Mouse (Mus musculus): ENCODE data around the gene Foxn3. TPM values are rescaled to one million over a fixed set of nuclear protein-coding genes. Genes with fewer than 3 reads are reported as not detected.

The Foxn3 gene
- polyA plus RNA-seq, 1 experiment from 2014 or later, result 81.4 TPM

DNA sequence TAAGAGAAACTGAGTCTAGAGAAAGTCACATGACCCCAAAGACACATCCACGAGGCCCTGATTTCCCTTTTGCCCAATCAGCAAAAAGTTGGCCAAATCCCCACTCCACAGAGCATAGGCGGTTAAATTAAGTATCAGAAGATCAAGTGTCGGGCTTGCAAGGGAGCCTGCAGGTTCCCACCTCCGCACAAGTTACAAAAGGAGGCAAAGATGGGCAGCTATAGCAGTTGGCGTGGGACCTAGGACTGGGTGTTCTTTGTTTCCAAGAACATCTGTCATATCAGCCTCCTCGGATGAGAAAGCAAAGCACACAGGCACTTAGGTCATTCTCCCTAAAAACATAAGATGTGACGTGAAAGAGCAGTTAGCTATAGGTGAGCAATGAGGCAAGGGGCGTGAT lies 308.9 kb downstream of the Foxn3 start:
- DNase-seq (no peak), ATAC-seq (ENCODE audit: low FRiP score, low TSS enrichment) (no peak)
- WGBS, result 91% methylated on average over 8 of the region's 8 CpGs
- Histone ChIP-seq H3K4me3 (replicated peaks; ENCODE audit: low read depth, low read length) (no peak overlapping the region), H3K27me3 (ENCODE audit: control insufficient read depth, insufficient read depth, low read length) (no peaks in the 10 kb centered on the region), H3K4me2 (ENCODE audit: low read length) (no peak overlapping the region), H3K9me3 (ENCODE audit: control insufficient read depth, low read length) (peaks cover 7% of the 10 kb centered on the region; the same call in 1 of the 2 replicates), H3K4me1 (ENCODE audit: control insufficient read depth, insufficient read depth, low read length) (peaks cover 13% of the 10 kb centered on the region), H3K27ac (replicated peaks; ENCODE audit: low read depth, low read length) (no peak overlapping the region), H3K36me3 (ENCODE audit: control insufficient read depth, insufficient read depth, low read length) (no peaks in the 10 kb centered on the region), H3K9ac (replicated peaks; ENCODE audit: low read length) (no peak overlapping the region)

- no peak overlapping the region for H3K4me3 ChIP-seq (replicated peaks; ENCODE audit: low read depth, low read length)
- H3K9me3 ChIP-seq (ENCODE audit: control insufficient read depth, low read length), result peaks cover 7% of the 10 kb centered on the region; the same call in 1 of the 2 replicates
- peaks cover 7% of the 10 kb centered on the region; the same call in 1 of the 2 replicates for H3K4me1 ChIP-seq (ENCODE audit: control insufficient read depth, insufficient read depth, low read length)
- H3K4me2 ChIP-seq (ENCODE audit: low read length), result no peak overlapping the region
- H3K27me3 ChIP-seq (ENCODE audit: control insufficient read depth, insufficient read depth, low read length), result no peaks in the 10 kb centered on the region
- H3K27ac ChIP-seq (replicated peaks; ENCODE audit: low read depth, low read length), result no peak overlapping the region
- WGBS, result 90% methylated on average over 10 of the region's 10 CpGs
- DNase-seq (no peak), ATAC-seq (ENCODE audit: low FRiP score, low TSS enrichment) (no peak)
- no peak overlapping the region for H3K9ac ChIP-seq (replicated peaks; ENCODE audit: low read length)
- H3K36me3 ChIP-seq (ENCODE audit: control insufficient read depth, insufficient read depth, low read length), result no peaks in the 10 kb centered on the region
Measured at GRCm38 (mm10) chr12:99253562-99253961, 309.8 kb downstream of the Foxn3 start.

DNA sequence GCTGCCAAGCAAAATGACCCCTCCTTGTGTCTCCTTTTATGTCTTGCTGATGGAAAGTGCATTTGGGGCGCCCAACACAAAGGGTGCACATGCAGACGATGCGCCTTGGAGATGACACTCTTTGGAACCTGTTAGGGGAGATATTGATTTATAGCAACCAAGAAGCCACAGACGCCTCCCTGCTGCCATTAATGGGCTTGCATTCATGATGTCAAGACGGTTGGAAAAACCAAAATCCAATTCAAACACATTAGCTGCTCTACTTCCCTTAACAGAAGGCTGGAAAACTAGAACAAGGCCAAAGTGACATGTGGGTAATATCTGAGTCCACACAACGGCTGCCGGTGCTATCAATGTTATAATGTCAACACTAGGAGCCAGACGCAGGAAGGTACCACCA lies 314.8 kb downstream of the Foxn3 start:
- H3K4me3 ChIP-seq (replicated peaks; ENCODE audit: low read depth, low read length), result no peak overlapping the region
- WGBS, result 92% methylated on average over 8 of the region's 8 CpGs
- no peak for ATAC-seq (ENCODE audit: low FRiP score, low TSS enrichment)

GRCm38 (mm10) chr12:99247939-99248338 lies 315.4 kb downstream of the Foxn3 start:
- no peak overlapping the region for H3K27ac ChIP-seq (replicated peaks; ENCODE audit: low read depth, low read length)
- DNase-seq, result no peak

More for the DNA sequence above, 314.8 kb downstream of the Foxn3 start:
- Histone ChIP-seq H3K27ac (replicated peaks; ENCODE audit: low read depth, low read length) (no peak overlapping the region), H3K9me3 (ENCODE audit: control insufficient read depth, low read length) (peaks cover 7% of the 10 kb centered on the region; the same call in 1 of the 2 replicates), H3K4me2 (ENCODE audit: low read length) (no peak overlapping the region), H3K27me3 (ENCODE audit: control insufficient read depth, insufficient read depth, low read length) (no peaks in the 10 kb centered on the region), H3K9ac (replicated peaks; ENCODE audit: low read length) (no peak overlapping the region), H3K4me1 (ENCODE audit: control insufficient read depth, insufficient read depth, low read length) (no peaks in the 10 kb centered on the region), H3K36me3 (ENCODE audit: control insufficient read depth, insufficient read depth, low read length) (no peaks in the 10 kb centered on the region)
- DNase-seq, result no peak

GRCm38 (mm10) chr12:99246984-99247746 lies 316.2 kb downstream of the Foxn3 start:
- Histone ChIP-seq H3K9ac (replicated peaks; ENCODE audit: low read length) (no peak overlapping the region), H3K36me3 (ENCODE audit: control insufficient read depth, insufficient read depth, low read length) (no peaks in the 10 kb centered on the region), H3K4me1 (ENCODE audit: control insufficient read depth, insufficient read depth, low read length) (no peaks in the 10 kb centered on the region), H3K9me3 (ENCODE audit: control insufficient read depth, low read length) (peaks cover 2% of the 10 kb centered on the region; the same call in 1 of the 2 replicates), H3K27ac (replicated peaks; ENCODE audit: low read depth, low read length) (0 out of 2 replicates have a peak overlapping the region, but pooled peaks have one; percentile 49), H3K4me3 (replicated peaks; ENCODE audit: low read depth, low read length) (no peak overlapping the region), H3K27me3 (ENCODE audit: control insufficient read depth, insufficient read depth, low read length) (no peaks in the 10 kb centered on the region), H3K4me2 (ENCODE audit: low read length) (no peak overlapping the region)
- DNase-seq (no peak), ATAC-seq (ENCODE audit: low FRiP score, low TSS enrichment) (no peak)
- 73% methylated on average over 10 of the region's 10 CpGs for WGBS

More at GRCm38 (mm10) chr12:99247939-99248338, 315.4 kb downstream of the Foxn3 start:
- no peaks in the 10 kb centered on the region for H3K4me1 ChIP-seq (ENCODE audit: control insufficient read depth, insufficient read depth, low read length)
- H3K4me2 ChIP-seq (ENCODE audit: low read length), result no peak overlapping the region
- no peak for ATAC-seq (ENCODE audit: low FRiP score, low TSS enrichment)
- H3K9me3 ChIP-seq (ENCODE audit: control insufficient read depth, low read length), result peaks cover 7% of the 10 kb centered on the region; the same call in 1 of the 2 replicates
- no peak overlapping the region for H3K4me3 ChIP-seq (replicated peaks; ENCODE audit: low read depth, low read length)
- no peak overlapping the region for H3K9ac ChIP-seq (replicated peaks; ENCODE audit: low read length)
- H3K27me3 ChIP-seq (ENCODE audit: control insufficient read depth, insufficient read depth, low read length), result no peaks in the 10 kb centered on the region
- 74% methylated on average over 6 of the region's 6 CpGs for WGBS
- H3K36me3 ChIP-seq (ENCODE audit: control insufficient read depth, insufficient read depth, low read length), result no peaks in the 10 kb centered on the region

DNA sequence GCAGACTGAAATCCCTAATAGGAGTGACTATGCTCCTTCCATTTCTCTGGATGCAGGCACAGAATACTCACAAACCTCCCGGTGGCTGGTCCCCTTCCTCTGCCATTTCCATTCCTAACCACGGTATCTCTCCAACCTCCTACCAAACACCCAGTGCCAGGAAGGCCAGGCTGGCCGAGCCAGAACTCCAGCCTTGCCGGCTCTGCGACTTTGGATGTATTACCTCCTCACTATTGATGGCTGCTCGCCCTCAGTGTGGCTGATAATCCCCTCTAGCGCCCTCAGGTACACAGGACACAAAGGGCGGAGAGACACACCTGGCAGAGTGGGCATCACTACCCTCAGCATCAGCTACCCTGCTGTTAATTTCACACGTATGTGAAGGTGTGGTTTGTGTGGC lies 318.7 kb downstream of the Foxn3 start:
- Histone ChIP-seq H3K4me3 (replicated peaks; ENCODE audit: low read depth, low read length) (no peak overlapping the region), H3K4me1 (ENCODE audit: control insufficient read depth, insufficient read depth, low read length) (peaks cover 6% of the 10 kb centered on the region; the same call in 1 of the 2 replicates), H3K9ac (replicated peaks; ENCODE audit: low read length) (no peak overlapping the region), H3K36me3 (ENCODE audit: control insufficient read depth, insufficient read depth, low read length) (no peaks in the 10 kb centered on the region), H3K27ac (replicated peaks; ENCODE audit: low read depth, low read length) (no peak overlapping the region), H3K4me2 (ENCODE audit: low read length) (no peak overlapping the region), H3K9me3 (ENCODE audit: control insufficient read depth, low read length) (no peaks in the 10 kb centered on the region), H3K27me3 (ENCODE audit: control insufficient read depth, insufficient read depth, low read length) (no peaks in the 10 kb centered on the region)
- ATAC-seq (ENCODE audit: low FRiP score, low TSS enrichment) (no peak), DNase-seq (no peak)
- 89% methylated on average over 9 of the region's 9 CpGs for WGBS

DNA sequence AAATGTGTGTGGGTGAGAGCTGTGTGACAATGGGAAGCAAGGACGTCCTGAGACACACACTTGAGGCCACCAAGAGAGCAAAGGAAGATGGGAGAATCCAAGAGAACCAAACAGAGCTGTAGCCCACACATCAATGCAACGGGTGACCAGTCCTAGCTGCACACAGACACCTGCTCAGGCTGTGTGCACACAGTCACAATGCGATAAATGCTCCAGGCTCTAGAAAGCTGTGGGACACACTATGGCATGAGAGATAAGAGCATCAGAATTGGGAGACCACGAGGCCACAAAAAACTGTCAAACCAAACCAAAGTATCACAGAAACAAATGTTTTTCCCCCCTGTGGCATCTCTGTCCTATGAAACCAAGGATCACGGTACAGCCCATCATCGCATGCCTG lies 319.1 kb downstream of the Foxn3 start:
- no peak overlapping the region for H3K4me3 ChIP-seq (replicated peaks; ENCODE audit: low read depth, low read length)
- no peak overlapping the region for H3K4me2 ChIP-seq (ENCODE audit: low read length)
- H3K27ac ChIP-seq (replicated peaks; ENCODE audit: low read depth, low read length), result no peak overlapping the region
- no peak overlapping the region for H3K9ac ChIP-seq (replicated peaks; ENCODE audit: low read length)
- no peaks in the 10 kb centered on the region for H3K27me3 ChIP-seq (ENCODE audit: control insufficient read depth, insufficient read depth, low read length)
- H3K4me1 ChIP-seq (ENCODE audit: control insufficient read depth, insufficient read depth, low read length), result peaks cover 10% of the 10 kb centered on the region
- WGBS, result 91% methylated on average over 6 of the region's 6 CpGs
- DNase-seq (no peak), ATAC-seq (ENCODE audit: low FRiP score, low TSS enrichment) (no peak)
- H3K9me3 ChIP-seq (ENCODE audit: control insufficient read depth, low read length), result no peaks in the 10 kb centered on the region
- no peaks in the 10 kb centered on the region for H3K36me3 ChIP-seq (ENCODE audit: control insufficient read depth, insufficient read depth, low read length)

DNA sequence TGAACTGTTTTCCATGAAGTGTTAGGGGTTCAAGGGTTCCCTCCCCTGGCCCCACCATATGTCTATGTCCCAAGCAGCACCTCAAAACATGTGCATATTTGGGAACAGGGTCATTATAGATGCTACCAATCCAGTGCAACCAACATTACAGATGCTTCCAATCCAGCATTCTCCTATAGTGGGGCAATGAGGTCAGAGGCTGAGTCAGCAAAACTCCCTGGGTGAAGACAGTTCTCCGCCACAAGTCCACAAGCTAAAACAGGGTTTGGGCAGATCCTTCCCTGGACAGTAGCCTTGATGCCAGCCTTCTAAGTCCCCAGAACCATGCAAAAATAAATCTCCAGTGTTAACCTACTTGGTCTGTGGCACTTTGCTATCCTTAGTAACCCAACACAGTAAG lies 320.1 kb downstream of the Foxn3 start:
- no peak for ATAC-seq (ENCODE audit: low FRiP score, low TSS enrichment)
- Histone ChIP-seq H3K9ac (replicated peaks; ENCODE audit: low read length) (no peak overlapping the region), H3K9me3 (ENCODE audit: control insufficient read depth, low read length) (no peaks in the 10 kb centered on the region), H3K4me2 (ENCODE audit: low read length) (no peak overlapping the region), H3K27me3 (ENCODE audit: control insufficient read depth, insufficient read depth, low read length) (no peaks in the 10 kb centered on the region), H3K27ac (replicated peaks; ENCODE audit: low read depth, low read length) (no peak overlapping the region), H3K36me3 (ENCODE audit: control insufficient read depth, insufficient read depth, low read length) (no peaks in the 10 kb centered on the region), H3K4me1 (ENCODE audit: control insufficient read depth, insufficient read depth, low read length) (peaks cover 14% of the 10 kb centered on the region), H3K4me3 (replicated peaks; ENCODE audit: low read depth, low read length) (no peak overlapping the region)
- 94% methylated on average over 1 of the region's 1 CpGs for WGBS
- DNase-seq, result no peak

GRCm38 (mm10) chr12:99240185-99240726 lies 323.1 kb downstream of the Foxn3 start:
- Histone ChIP-seq H3K4me1 (ENCODE audit: control insufficient read depth, insufficient read depth, low read length) (peaks cover 27% of the 10 kb centered on the region), H3K4me2 (ENCODE audit: low read length) (no peak overlapping the region), H3K9ac (replicated peaks; ENCODE audit: low read length) (no peak overlapping the region), H3K27ac (replicated peaks; ENCODE audit: low read depth, low read length) (peak overlapping the region; percentile 28; the same call in 1 of the 2 replicates), H3K27me3 (ENCODE audit: control insufficient read depth, insufficient read depth, low read length) (no peaks in the 10 kb centered on the region), H3K4me3 (replicated peaks; ENCODE audit: low read depth, low read length) (no peak overlapping the region), H3K36me3 (ENCODE audit: control insufficient read depth, insufficient read depth, low read length) (no peaks in the 10 kb centered on the region), H3K9me3 (ENCODE audit: control insufficient read depth, low read length) (no peaks in the 10 kb centered on the region)
- ATAC-seq (ENCODE audit: low FRiP score, low TSS enrichment), result no peak
- WGBS, result 40% methylated on average over 5 of the region's 5 CpGs
- no peak for DNase-seq

Data from midbrain, embryonic 14.5 days (tissue).